Mouse (Mus musculus) olfactory bulb, adult 2 months (tissue): Measurements from ENCODE around the gene Cyth4.

Experiments
- CTCF ChIP-seq: fragments of 200-500 bp; IDR thresholded peaks from 2 replicates; pipeline ENCODE4 v1.5.1; 2012; ENCODE audit warnings: low read depth, mild to moderate bottlenecking, low read length, moderate library complexity; ENCODE audit not compliant: insufficient read depth
- POLR2A ChIP-seq: fragments of 200-500 bp; IDR thresholded peaks from 2 replicates; pipeline ENCODE4 v1.6.1; 2012; ENCODE audit warnings: mild to moderate bottlenecking, low read depth, low read length, moderate library complexity; ENCODE audit not compliant: insufficient read depth

- TF ChIP-seq POLR2A = no peak
- TF ChIP-seq CTCF = no peak
These were observed 48.5 kb upstream of the Cyth4 start for GRCm38 (mm10) chr15:78548336-78548665.
